Mouse (Mus musculus): ENCODE data around the gene Hsd17b11. TPM values are rescaled to one million over a fixed set of nuclear protein-coding genes. Genes with fewer than 3 reads are reported as not detected.

The Hsd17b11 gene
- 1.6 and 2.0 TPM in 2 replicates for polyA plus RNA-seq (2014; fragmentation: Nextera tagmentation; extraction: Ambion mirVana)

- DNase-seq (ENCODE audit: low spot score) (peak; percentile 67), ATAC-seq (peak; percentile 78)
- peak within 1 kb of the TSS; percentile 35 for H3K4me3 ChIP-seq (ENCODE audit: low read depth, low read length)
- no peaks in the 10 kb centered on the region for H3K4me1 ChIP-seq (ENCODE audit: control insufficient read depth, insufficient read depth, low read length)
- H3K27me3 ChIP-seq (replicated peaks; ENCODE audit: control insufficient read depth, insufficient read depth, low read length), result no peaks in the 10 kb centered on the region
- H3K4me2 ChIP-seq (ENCODE audit: low read length), result peak within 1 kb of the TSS; percentile 58
- no peak within 1 kb of the TSS for H3K27ac ChIP-seq (ENCODE audit: low read depth, low read length)
- H3K36me3 ChIP-seq (ENCODE audit: control insufficient read depth, insufficient read depth, low read length), result no peaks in the 10 kb centered on the region
- no peaks in the 10 kb centered on the region for H3K9me3 ChIP-seq (replicated peaks; ENCODE audit: control insufficient read depth, low read length)
- WGBS, result 2% methylated on average over 31 of the region's 31 CpGs
- H3K9ac ChIP-seq (ENCODE audit: low read length), result peak within 1 kb of the TSS; percentile 60
Measured at GRCm38 (mm10) chr5:104021597-104022378, at the start of gene Hsd17b11. TSS of gene Hsd17b11 (minus strand) at chr5:104021919.

- Histone ChIP-seq H3K27me3 (replicated peaks; ENCODE audit: control insufficient read depth, insufficient read depth, low read length) (no peaks in the 10 kb centered on the region), H3K4me3 (ENCODE audit: low read depth, low read length) (no peak overlapping the region), H3K9ac (ENCODE audit: low read length) (no peak overlapping the region), H3K4me2 (ENCODE audit: low read length) (no peak overlapping the region), H3K36me3 (ENCODE audit: control insufficient read depth, insufficient read depth, low read length) (no peaks in the 10 kb centered on the region), H3K4me1 (ENCODE audit: control insufficient read depth, insufficient read depth, low read length) (no peaks in the 10 kb centered on the region), H3K27ac (ENCODE audit: low read depth, low read length) (no peak overlapping the region), H3K9me3 (replicated peaks; ENCODE audit: control insufficient read depth, low read length) (no peaks in the 10 kb centered on the region)
- no peak for DNase-seq (ENCODE audit: low spot score)
- 74% methylated on average over 4 of the region's 4 CpGs for WGBS
- ATAC-seq, result no peak
Measured at GRCm38 (mm10) chr5:104071048-104071447, 49.3 kb upstream of the Hsd17b11 start.

DNA sequence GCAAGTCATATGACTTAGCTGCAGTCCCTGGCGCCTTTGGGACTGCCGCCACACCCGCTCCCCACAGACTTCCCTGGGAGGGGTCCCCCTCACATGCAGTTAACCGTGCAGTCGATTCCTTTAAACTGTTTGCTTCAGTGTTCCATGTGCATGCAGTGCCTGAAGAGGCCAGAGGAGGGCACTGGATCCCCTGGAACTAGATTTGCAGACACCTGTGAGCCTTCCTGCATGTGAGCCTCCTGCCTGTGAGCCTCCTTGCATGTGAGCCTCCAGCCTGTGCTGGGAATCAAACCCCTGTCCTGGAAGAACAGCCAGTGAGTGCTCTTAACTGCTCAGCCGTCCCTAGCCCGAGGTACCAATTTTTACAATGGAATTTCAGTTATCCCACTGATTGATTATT is 47.0 kb upstream of the Hsd17b11 start:
- 0 out of 2 replicates have a peak, but pooled peaks cover 4% of the 10 kb centered on the region for H3K36me3 ChIP-seq (ENCODE audit: control insufficient read depth, insufficient read depth, low read length)
- H3K9ac ChIP-seq (ENCODE audit: low read length), result no peak overlapping the region
- no peak overlapping the region for H3K4me3 ChIP-seq (ENCODE audit: low read depth, low read length)
- no peak overlapping the region for H3K27ac ChIP-seq (ENCODE audit: low read depth, low read length)
- H3K27me3 ChIP-seq (replicated peaks; ENCODE audit: control insufficient read depth, insufficient read depth, low read length), result no peaks in the 10 kb centered on the region
- WGBS, result 83% methylated on average over 7 of the region's 7 CpGs
- no peak overlapping the region for H3K4me2 ChIP-seq (ENCODE audit: low read length)
- H3K4me1 ChIP-seq (ENCODE audit: control insufficient read depth, insufficient read depth, low read length), result no peaks in the 10 kb centered on the region
- ATAC-seq (no peak), DNase-seq (ENCODE audit: low spot score) (no peak)
- H3K9me3 ChIP-seq (replicated peaks; ENCODE audit: control insufficient read depth, low read length), result no peaks in the 10 kb centered on the region

- Histone ChIP-seq H3K9me3 (replicated peaks; ENCODE audit: control insufficient read depth, low read length) (no peaks in the 10 kb centered on the region), H3K27ac (ENCODE audit: low read depth, low read length) (no peak overlapping the region), H3K4me2 (ENCODE audit: low read length) (no peak overlapping the region), H3K27me3 (replicated peaks; ENCODE audit: control insufficient read depth, insufficient read depth, low read length) (no peaks in the 10 kb centered on the region), H3K4me3 (ENCODE audit: low read depth, low read length) (no peak overlapping the region), H3K4me1 (ENCODE audit: control insufficient read depth, insufficient read depth, low read length) (no peaks in the 10 kb centered on the region), H3K36me3 (ENCODE audit: control insufficient read depth, insufficient read depth, low read length) (peaks cover 33% of the 10 kb centered on the region), H3K9ac (ENCODE audit: low read length) (no peak overlapping the region)
- ATAC-seq (no peak), DNase-seq (ENCODE audit: low spot score) (no peak)
- 84% methylated on average over 11 of the region's 11 CpGs for WGBS
Measured at GRCm38 (mm10) chr5:104062773-104063551, 41.2 kb upstream of the Hsd17b11 start.

GRCm38 (mm10) chr5:104061936-104062772 is 40.4 kb upstream of the Hsd17b11 start:
- Histone ChIP-seq H3K27ac (ENCODE audit: low read depth, low read length) (no peak overlapping the region), H3K36me3 (ENCODE audit: control insufficient read depth, insufficient read depth, low read length) (peaks cover 35% of the 10 kb centered on the region), H3K4me1 (ENCODE audit: control insufficient read depth, insufficient read depth, low read length) (no peaks in the 10 kb centered on the region), H3K27me3 (replicated peaks; ENCODE audit: control insufficient read depth, insufficient read depth, low read length) (no peaks in the 10 kb centered on the region), H3K9ac (ENCODE audit: low read length) (no peak overlapping the region), H3K4me2 (ENCODE audit: low read length) (no peak overlapping the region), H3K4me3 (ENCODE audit: low read depth, low read length) (no peak overlapping the region), H3K9me3 (replicated peaks; ENCODE audit: control insufficient read depth, low read length) (no peaks in the 10 kb centered on the region)
- WGBS, result 75% methylated on average over 13 of the region's 13 CpGs
- DNase-seq (ENCODE audit: low spot score) (no peak), ATAC-seq (no peak)

DNA sequence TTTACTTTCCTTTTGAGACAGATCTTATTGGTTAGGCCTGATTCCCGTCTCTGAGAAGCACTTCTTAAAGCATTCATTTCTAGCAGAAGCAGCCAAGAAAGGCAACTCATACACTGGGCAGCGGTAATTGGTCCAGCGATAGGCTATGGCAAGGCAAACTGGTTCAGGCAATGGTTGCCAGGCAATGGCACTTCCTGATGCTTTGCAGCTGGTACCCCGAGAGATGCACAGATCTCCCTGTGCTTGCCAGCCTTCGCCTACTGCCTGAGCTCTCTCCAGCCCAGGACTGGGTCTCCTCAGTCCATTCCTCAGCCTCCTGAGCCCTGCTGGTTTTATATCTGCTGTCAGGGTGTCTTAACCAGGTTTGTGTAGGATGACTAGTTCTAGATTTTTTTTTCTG is 38.7 kb upstream of the Hsd17b11 start:
- WGBS, result 89% methylated on average over 5 of the region's 5 CpGs
- H3K4me2 ChIP-seq (ENCODE audit: low read length), result no peak overlapping the region
- no peaks in the 10 kb centered on the region for H3K9me3 ChIP-seq (replicated peaks; ENCODE audit: control insufficient read depth, low read length)
- no peaks in the 10 kb centered on the region for H3K27me3 ChIP-seq (replicated peaks; ENCODE audit: control insufficient read depth, insufficient read depth, low read length)
- peaks cover 35% of the 10 kb centered on the region for H3K36me3 ChIP-seq (ENCODE audit: control insufficient read depth, insufficient read depth, low read length)
- H3K9ac ChIP-seq (ENCODE audit: low read length), result no peak overlapping the region
- H3K27ac ChIP-seq (ENCODE audit: low read depth, low read length), result no peak overlapping the region
- ATAC-seq (no peak), DNase-seq (ENCODE audit: low spot score) (no peak)
- no peaks in the 10 kb centered on the region for H3K4me1 ChIP-seq (ENCODE audit: control insufficient read depth, insufficient read depth, low read length)
- H3K4me3 ChIP-seq (ENCODE audit: low read depth, low read length), result no peak overlapping the region

- Histone ChIP-seq H3K4me3 (ENCODE audit: low read depth, low read length) (no peak overlapping the region), H3K9me3 (replicated peaks; ENCODE audit: control insufficient read depth, low read length) (no peaks in the 10 kb centered on the region), H3K9ac (ENCODE audit: low read length) (no peak overlapping the region), H3K36me3 (ENCODE audit: control insufficient read depth, insufficient read depth, low read length) (peaks cover 35% of the 10 kb centered on the region), H3K4me2 (ENCODE audit: low read length) (no peak overlapping the region), H3K27me3 (replicated peaks; ENCODE audit: control insufficient read depth, insufficient read depth, low read length) (no peaks in the 10 kb centered on the region), H3K4me1 (ENCODE audit: control insufficient read depth, insufficient read depth, low read length) (no peaks in the 10 kb centered on the region), H3K27ac (ENCODE audit: low read depth, low read length) (no peak overlapping the region)
- 76% methylated on average over 9 of the region's 9 CpGs for WGBS
- no peak for DNase-seq (ENCODE audit: low spot score)
- ATAC-seq, result no peak
Measured at GRCm38 (mm10) chr5:104059628-104060027, 37.9 kb upstream of the Hsd17b11 start.

- no peaks in the 10 kb centered on the region for H3K27me3 ChIP-seq (replicated peaks; ENCODE audit: control insufficient read depth, insufficient read depth, low read length)
- no peaks in the 10 kb centered on the region for H3K4me1 ChIP-seq (ENCODE audit: control insufficient read depth, insufficient read depth, low read length)
- ATAC-seq (no peak), DNase-seq (ENCODE audit: low spot score) (peak; percentile 20)
- 63% methylated on average over 15 of the region's 15 CpGs for WGBS
- no peaks in the 10 kb centered on the region for H3K9me3 ChIP-seq (replicated peaks; ENCODE audit: control insufficient read depth, low read length)
- H3K36me3 ChIP-seq (ENCODE audit: control insufficient read depth, insufficient read depth, low read length), result peaks cover 33% of the 10 kb centered on the region
- H3K27ac ChIP-seq (ENCODE audit: low read depth, low read length), result no peak overlapping the region
- no peak overlapping the region for H3K4me3 ChIP-seq (ENCODE audit: low read depth, low read length)
- H3K4me2 ChIP-seq (ENCODE audit: low read length), result no peak overlapping the region
- no peak overlapping the region for H3K9ac ChIP-seq (ENCODE audit: low read length)
Measured at GRCm38 (mm10) chr5:104058021-104058420, 36.3 kb upstream of the Hsd17b11 start.
